Mouse (Mus musculus) olfactory bulb, adult 2 months (tissue): ENCODE measurements around the gene Inca1.

Source experiments
- CTCF ChIP-seq: fragments of 200-500 bp; IDR thresholded peaks from 2 replicates; pipeline ENCODE4 v1.5.1; 2012; ENCODE audit warnings: low read depth, mild to moderate bottlenecking, low read length, moderate library complexity; ENCODE audit not compliant: insufficient read depth
- POLR2A ChIP-seq: fragments of 200-500 bp; IDR thresholded peaks from 2 replicates; pipeline ENCODE4 v1.6.1; 2012; ENCODE audit warnings: mild to moderate bottlenecking, low read depth, low read length, moderate library complexity; ENCODE audit not compliant: insufficient read depth

DNA sequence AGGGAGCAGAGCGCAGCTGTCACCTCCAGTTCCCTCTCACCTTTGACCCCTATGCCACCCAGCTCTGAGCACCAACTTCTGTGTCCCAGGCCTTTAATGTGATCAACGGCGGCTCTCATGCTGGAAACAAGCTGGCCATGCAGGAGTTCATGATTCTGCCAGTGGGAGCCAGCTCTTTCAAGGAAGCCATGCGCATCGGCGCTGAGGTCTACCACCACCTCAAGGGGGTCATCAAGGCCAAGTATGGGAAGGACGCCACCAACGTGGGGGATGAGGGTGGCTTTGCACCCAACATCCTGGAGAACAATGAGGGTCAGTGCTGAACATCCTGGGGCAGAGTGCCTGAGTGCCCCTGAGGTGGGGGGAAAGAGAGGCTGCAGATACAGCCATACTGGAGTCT is 39.4 kb downstream of the Inca1 start:
- TF ChIP-seq CTCF (no peak), POLR2A (no peak)
